ENCODE assay signal across 30 mouse cellular contexts in the genomic region with DNA sequence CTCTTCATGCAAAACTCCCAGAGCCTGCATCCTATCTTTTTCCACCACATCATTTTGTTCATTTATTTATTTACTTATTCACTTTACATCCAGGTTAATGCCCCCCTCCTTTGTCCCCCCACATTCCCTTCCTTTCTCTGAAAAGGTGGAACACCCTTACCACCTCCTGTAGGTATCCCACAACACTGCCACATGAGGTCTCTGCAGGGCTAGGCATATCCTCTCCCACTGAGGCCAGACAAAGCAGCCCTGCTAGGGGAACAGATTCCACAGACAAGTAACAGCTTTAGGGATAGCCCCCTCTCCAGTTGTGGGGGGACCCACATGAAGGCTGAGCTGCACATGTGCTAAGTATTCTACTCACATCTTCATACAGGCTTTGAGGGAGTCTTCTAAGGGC.
A peak's percentile ranks its signal among the peaks of the same experiment; 100 is the strongest.
DNase-seq lines count a peak whose midpoint lies in the region; ATAC-seq and TF ChIP-seq lines count a peak whose summit lies in the region.
"Had no signal": no experiment of that assay in that cellular context is flagged by ENCODE, and none has a peak within 500 bp of the region (broad histone marks: within the 10 kb centered on the region; RNA-seq: fewer than 3 reads in every experiment).

No protein-coding gene starts in this region.

- 0 out of 2 replicates have a peak, but pooled peaks have one; percentile 56 for ATAC-seq in limb, embryonic 12.5 days (ENCODE audit: insufficient number of reproducible peaks, insufficient read depth, low FRiP score, low TSS enrichment, low read depth)
- ATAC-seq in forebrain, embryonic 12.5 days (ENCODE audit: low FRiP score): peak; percentile 41; the same call in 1 of the 2 replicates
- peak; percentile 35 for ATAC-seq in forebrain, postnatal 0 days
- ATAC-seq: activated CD4-positive, CD25-positive, alpha-beta regulatory T cell, adult 4 months had no signal

- no peak for DNase-seq in limb, embryonic 10.5 days (ENCODE audit: low spot score)
- no peak for DNase-seq in CH12.LX (ENCODE audit: extremely low read depth)
- DNase-seq in forebrain, postnatal 0 days: no peak
- no peak for DNase-seq in testis, postnatal 10 days (ENCODE audit: low spot score)
- no peak for DNase-seq in cerebellum, postnatal 25 days
- DNase-seq: adrenal gland, adult 2 months; adrenal gland, postnatal 36 days; B cell, adult 2 months; cerebellum, adult 18-20 months; cerebellum, postnatal 10 days; gastrocnemius, postnatal 25 days; heart, adult 11 months; heart, postnatal 36 days; kidney, adult 8-10 months; kidney, postnatal 4 days; left cerebral cortex, postnatal 4 days; right cerebral cortex, postnatal 14 days; thymus, postnatal 14 days had no signal

- dilution Hi-C loops in CH12.LX (cut with MboI; ENCODE audit: extremely low pct_ligation_motif_present, extremely low pct_unique_long_range_greater_than_20kb, low sequenced_read_pairs): no loop called here

- no peak for TF ChIP-seq CTCF in CH12.LX (conservative IDR thresholded peaks at IDR 0.05 in 1 of 2, IDR thresholded peaks at IDR 0.05 in 1 of 2; ENCODE audit: low read depth in 2 of 2, low read length in 2 of 2)
- TF ChIP-seq CTCF in forebrain, postnatal 0 days (IDR thresholded peaks at IDR 0.05; ENCODE audit: low read depth): no peak

- no peak overlapping the region for H3K4me2 ChIP-seq in limb, embryonic 12.5 days
- no peak overlapping the region for H3K4me2 ChIP-seq in CH12.LX (ENCODE audit: insufficient read depth, low read depth, poor library complexity, severe bottlenecking)
- no peak overlapping the region for H3K4me2 ChIP-seq in forebrain, embryonic 12.5 days
- no peak overlapping the region for H3K4me2 ChIP-seq in forebrain, postnatal 0 days (ENCODE audit: low read depth)
- H3K4me2 ChIP-seq: embryonic facial prominence, embryonic 15.5 days; heart, embryonic 11.5 days; lung, embryonic 15.5 days; midbrain, embryonic 12.5 days; stomach, embryonic 15.5 days had no signal

- H3K79me2 ChIP-seq in CH12.LX (replicated peaks; ENCODE audit: control insufficient read depth, extremely low read depth, insufficient read depth, poor library complexity, severe bottlenecking): no peaks in the 10 kb centered on the region

- no peaks in the 10 kb centered on the region for H3K27me3 ChIP-seq in limb, embryonic 12.5 days
- H3K27me3 ChIP-seq in limb, embryonic 10.5 days (ENCODE audit: low read depth, poor library complexity, severe bottlenecking): no peaks in the 10 kb centered on the region
- H3K27me3 ChIP-seq in CH12.LX (replicated peaks): no peaks in the 10 kb centered on the region
- H3K27me3 ChIP-seq in forebrain, embryonic 12.5 days: no peaks in the 10 kb centered on the region
- no peaks in the 10 kb centered on the region for H3K27me3 ChIP-seq in forebrain, postnatal 0 days (ENCODE audit: insufficient read depth, low read length)
- H3K27me3 ChIP-seq: embryonic facial prominence, embryonic 15.5 days; lung, embryonic 15.5 days; midbrain, embryonic 12.5 days; stomach, embryonic 15.5 days had no signal

- no peak overlapping the region for H3K27ac ChIP-seq in limb, embryonic 12.5 days
- no peak overlapping the region for H3K27ac ChIP-seq in limb, embryonic 10.5 days
- H3K27ac ChIP-seq in CH12.LX (ENCODE audit: insufficient read depth, low read depth): no peak overlapping the region
- H3K27ac ChIP-seq in forebrain, embryonic 12.5 days: no peak overlapping the region
- no peak overlapping the region for H3K27ac ChIP-seq in forebrain, postnatal 0 days (ENCODE audit: low read depth, low read length)
- H3K27ac ChIP-seq: embryonic facial prominence, embryonic 10.5 days; embryonic facial prominence, embryonic 15.5 days; kidney, postnatal 0 days; lung, embryonic 15.5 days; midbrain, embryonic 12.5 days; stomach, embryonic 15.5 days had no signal

- no peak for TF ChIP-seq POLR2A in CH12.LX (IDR thresholded peaks at IDR 0.05; ENCODE audit: low read depth, low read length)

- 0 out of 2 replicates have a peak, but pooled peaks cover 3% of the 10 kb centered on the region for H3K4me1 ChIP-seq in limb, embryonic 12.5 days (replicated peaks)
- peaks cover 19% of the 10 kb centered on the region for H3K4me1 ChIP-seq in limb, embryonic 10.5 days
- peaks cover 0 to 13% of the 10 kb centered on the region in 2 experiments; a peak in 2 of 4 replicates for H3K4me1 ChIP-seq in CH12.LX (ENCODE audit: control insufficient read depth in 1 of 2, insufficient read depth in 2 of 2)
- H3K4me1 ChIP-seq in forebrain, embryonic 12.5 days: peaks cover 14% of the 10 kb centered on the region
- peaks cover 5% of the 10 kb centered on the region for H3K4me1 ChIP-seq in forebrain, postnatal 0 days (ENCODE audit: insufficient read depth)
- H3K4me1 ChIP-seq: embryonic facial prominence, embryonic 15.5 days; lung, embryonic 15.5 days; stomach, embryonic 15.5 days had no signal

- no peak overlapping the region for H3K4me3 ChIP-seq in limb, embryonic 12.5 days (replicated peaks)
- no peak overlapping the region for H3K4me3 ChIP-seq in limb, embryonic 10.5 days
- no peak overlapping the region for H3K4me3 ChIP-seq in CH12.LX (replicated peaks in 1 of 3; ENCODE audit: low read depth in 2 of 3, low read length in 2 of 3, poor library complexity in 1 of 3)
- H3K4me3 ChIP-seq in forebrain, embryonic 12.5 days (replicated peaks): no peak overlapping the region
- H3K4me3 ChIP-seq in forebrain, postnatal 0 days (ENCODE audit: low read depth, low read length): no peak overlapping the region
- H3K4me3 ChIP-seq: embryonic facial prominence, embryonic 10.5 days; embryonic facial prominence, embryonic 15.5 days; lung, embryonic 15.5 days; midbrain, embryonic 12.5 days; myocyte; stomach, embryonic 15.5 days had no signal

- peak; percentile 2 for TF ChIP-seq RAD21 in CH12.LX (IDR thresholded peaks at IDR 0.05; ENCODE audit: low read depth, low read length)

- TF ChIP-seq EP300 in CH12.LX (IDR thresholded peaks at IDR 0.05; ENCODE audit: low read length): no peak

- no peaks in the 10 kb centered on the region for H3K9me3 ChIP-seq in limb, embryonic 12.5 days
- H3K9me3 ChIP-seq in limb, embryonic 10.5 days (replicated peaks): no peaks in the 10 kb centered on the region
- H3K9me3 ChIP-seq in CH12.LX (replicated peaks; ENCODE audit: low read length): no peaks in the 10 kb centered on the region
- H3K9me3 ChIP-seq in forebrain, embryonic 12.5 days: no peaks in the 10 kb centered on the region
- no peaks in the 10 kb centered on the region for H3K9me3 ChIP-seq in forebrain, postnatal 0 days (ENCODE audit: low read length)
- H3K9me3 ChIP-seq: embryonic facial prominence, embryonic 10.5 days; embryonic facial prominence, embryonic 15.5 days; lung, embryonic 15.5 days; midbrain, embryonic 12.5 days; stomach, embryonic 15.5 days had no signal

- H3K9ac ChIP-seq in limb, embryonic 12.5 days (replicated peaks): no peak overlapping the region
- no peak overlapping the region for H3K9ac ChIP-seq in CH12.LX (ENCODE audit: insufficient read depth, low read depth)
- H3K9ac ChIP-seq in forebrain, embryonic 12.5 days: no peak overlapping the region
- no peak overlapping the region for H3K9ac ChIP-seq in forebrain, postnatal 0 days
- H3K9ac ChIP-seq: embryonic facial prominence, embryonic 15.5 days; hindbrain, embryonic 14.5 days; lung, embryonic 15.5 days; midbrain, embryonic 12.5 days; stomach, embryonic 15.5 days had no signal

- in situ Hi-C loops in CH12.LX (cut with MboI; ENCODE audit: low pct_ligation_motif_present, low pct_unique_long_range_greater_than_20kb, low sequenced_read_pairs): no loop called here

- H3K36me3 ChIP-seq in limb, embryonic 12.5 days: no peaks in the 10 kb centered on the region
- no peaks in the 10 kb centered on the region for H3K36me3 ChIP-seq in limb, embryonic 10.5 days
- no peaks in the 10 kb centered on the region for H3K36me3 ChIP-seq in CH12.LX (replicated peaks in 1 of 2; ENCODE audit: control insufficient read depth in 1 of 2, insufficient read depth in 1 of 2, low read length in 1 of 2)
- no peaks in the 10 kb centered on the region for H3K36me3 ChIP-seq in forebrain, embryonic 12.5 days (replicated peaks)
- no peaks in the 10 kb centered on the region for H3K36me3 ChIP-seq in forebrain, postnatal 0 days (ENCODE audit: insufficient read depth)
- H3K36me3 ChIP-seq: embryonic facial prominence, embryonic 10.5 days; embryonic facial prominence, embryonic 15.5 days; lung, embryonic 15.5 days; stomach, embryonic 15.5 days had no signal

TF ChIP-seq in CH12.LX, 34 proteins besides CTCF, POLR2A, EP300 and RAD21:
- TF ChIP-seq UBTF (IDR thresholded peaks at IDR 0.05; ENCODE audit: low read depth, low read length) (no peak), ZKSCAN1 (IDR thresholded peaks at IDR 0.05; ENCODE audit: borderline replicate concordance, low read depth, low read length) (no peak), USF1 (IDR thresholded peaks at IDR 0.05; ENCODE audit: low read depth, low read length) (no peak), MEF2A (IDR thresholded peaks at IDR 0.05; ENCODE audit: borderline replicate concordance, low read depth, low read length) (no peak), MAFK (IDR thresholded peaks at IDR 0.05; ENCODE audit: insufficient replicate concordance, low read length) (no peak), ZMIZ1 (IDR thresholded peaks at IDR 0.05; ENCODE audit: low read depth, low read length) (no peak)
